In the genomic region with DNA sequence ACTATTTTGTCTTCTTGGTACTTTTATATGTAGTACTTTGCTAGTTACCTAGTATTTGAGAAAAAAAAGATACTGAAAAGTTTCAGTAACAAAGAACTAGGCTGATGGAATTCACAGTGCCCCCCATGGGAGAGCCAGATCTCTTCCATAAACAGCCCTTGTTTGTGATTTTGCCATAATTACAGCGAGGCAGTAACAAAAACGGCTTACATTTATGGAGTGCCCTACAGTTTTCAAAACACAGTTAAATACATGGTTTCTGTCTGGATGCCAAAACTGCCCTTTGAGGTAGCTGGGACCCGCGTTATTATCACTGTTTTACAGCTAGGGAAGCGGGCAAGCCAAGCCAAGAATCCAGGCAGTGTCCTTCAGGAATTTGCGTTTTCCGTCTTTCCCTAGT, we compare ENCODE assay signal across 8 mouse cellular contexts. TPM values are rescaled to one million over a fixed set of nuclear protein-coding genes. Genes with fewer than 3 reads are reported as not detected.
DNase-seq lines count a peak whose midpoint lies in the region; ATAC-seq and TF ChIP-seq lines count a peak whose summit lies in the region.

No protein-coding gene starts in this region.

- peak overlapping the region; percentile 59; the same call in 1 of the 2 replicates for H3K4me2 ChIP-seq in CH12.LX (ENCODE audit: insufficient read depth, low read depth, poor library complexity, severe bottlenecking)
- peak overlapping the region; percentile 54 for H3K4me2 ChIP-seq in forebrain, embryonic 14.5 days (ENCODE audit: low read length)

- TF ChIP-seq RAD21 in CH12.LX (IDR thresholded peaks at IDR 0.05; ENCODE audit: low read depth, low read length) = no peak

- 0 out of 2 replicates have a peak overlapping the region, but pooled peaks have one; percentile 54 for H3K9ac ChIP-seq in CH12.LX (ENCODE audit: insufficient read depth, low read depth)
- peak overlapping the region; percentile 93; the same call in 1 of the 2 replicates for H3K9ac ChIP-seq in forebrain, embryonic 14.5 days (ENCODE audit: low read length)

- dilution Hi-C loops in CH12.LX (cut with MboI; ENCODE audit: extremely low pct_ligation_motif_present, extremely low pct_unique_long_range_greater_than_20kb, low sequenced_read_pairs) = no loop called here

- H3K9me3 ChIP-seq in CH12.LX (replicated peaks; ENCODE audit: low read length) = no peaks in the 10 kb centered on the region
- H3K9me3 ChIP-seq in forebrain, embryonic 14.5 days (replicated peaks; ENCODE audit: control insufficient read depth, low read length) = no peaks in the 10 kb centered on the region

- no peaks in the 10 kb centered on the region for H3K36me3 ChIP-seq in CH12.LX (replicated peaks in 1 of 2; ENCODE audit: control insufficient read depth in 1 of 2, insufficient read depth in 1 of 2, low read length in 1 of 2)
- no peaks in the 10 kb centered on the region for H3K36me3 ChIP-seq in forebrain, embryonic 14.5 days (ENCODE audit: control insufficient read depth, insufficient read depth, low read length)

- H3K4me1 ChIP-seq in CH12.LX (ENCODE audit: control insufficient read depth in 1 of 2, insufficient read depth in 2 of 2) = peaks cover 5 to 14% of the 10 kb centered on the region in 2 experiments
- peaks cover 16% of the 10 kb centered on the region for H3K4me1 ChIP-seq in forebrain, embryonic 14.5 days (ENCODE audit: control insufficient read depth, insufficient read depth, low read length)

- H3K4me3 ChIP-seq in CH12.LX (replicated peaks in 1 of 3; ENCODE audit: low read depth in 2 of 3, low read length in 2 of 3, poor library complexity in 1 of 3) = peak overlapping the region in 1 of 3 experiments; percentile 89
- H3K4me3 ChIP-seq in forebrain, embryonic 14.5 days (ENCODE audit: low read depth, low read length) = peak overlapping the region; percentile 93

- ATAC-seq in forebrain, embryonic 14.5 days = peak; percentile 9; the same call in 1 of the 2 replicates

- TF ChIP-seq POLR2A in CH12.LX (IDR thresholded peaks at IDR 0.05; ENCODE audit: low read depth, low read length) = no peak

- peak; percentile 16 for DNase-seq in adrenal gland, postnatal 10 days
- DNase-seq in adrenal gland, postnatal 4 days (ENCODE audit: low spot score in 2 of 2) = no peak
- no peak for DNase-seq in CH12.LX (ENCODE audit: extremely low read depth)
- peak; percentile 58 for DNase-seq in forebrain, embryonic 14.5 days (ENCODE audit: low spot score)
- peak; percentile 32 for DNase-seq in kidney, adult 9 months
- DNase-seq in mesoderm, embryonic 11.5 days (ENCODE audit: low read depth, low spot score) = peak; percentile 7
- no peak for DNase-seq in urinary bladder, postnatal 36 days (ENCODE audit: low spot score in 2 of 2)
- DNase-seq in cerebellum, postnatal 4 days (ENCODE audit: low spot score in 2 of 2) = no peak

- no peak overlapping the region for H3K27ac ChIP-seq in CH12.LX (ENCODE audit: insufficient read depth, low read depth)
- H3K27ac ChIP-seq in forebrain, embryonic 14.5 days (ENCODE audit: low read depth, low read length) = peak overlapping the region; percentile 72

- no peak for TF ChIP-seq EP300 in CH12.LX (IDR thresholded peaks at IDR 0.05; ENCODE audit: low read length)

- no peak for TF ChIP-seq CTCF in CH12.LX (conservative IDR thresholded peaks at IDR 0.05 in 1 of 2, IDR thresholded peaks at IDR 0.05 in 1 of 2; ENCODE audit: low read depth in 2 of 2, low read length in 2 of 2)

- in situ Hi-C loops in CH12.LX (cut with MboI; ENCODE audit: low pct_ligation_motif_present, low pct_unique_long_range_greater_than_20kb, low sequenced_read_pairs) = loop anchor here (25.0 kb wide), 1 partner anchor 183 kb away; no protein-coding TSS in a partner anchor

- peaks cover 8% of the 10 kb centered on the region for H3K27me3 ChIP-seq in CH12.LX (replicated peaks)
- no peaks in the 10 kb centered on the region for H3K27me3 ChIP-seq in forebrain, embryonic 14.5 days (replicated peaks; ENCODE audit: control insufficient read depth, insufficient read depth, low read length)

- peaks cover 25% of the 10 kb centered on the region for H3K79me2 ChIP-seq in CH12.LX (replicated peaks; ENCODE audit: control insufficient read depth, extremely low read depth, insufficient read depth, poor library complexity, severe bottlenecking)

- 30% methylated on average over 7 of the region's 7 CpGs for WGBS in forebrain, embryonic 14.5 days

TF ChIP-seq in CH12.LX, 34 proteins besides CTCF, POLR2A, EP300 and RAD21:
- TF ChIP-seq USF2 (conservative IDR thresholded peaks at IDR 0.05; ENCODE audit: low read depth, low read length) = no peak
- TF ChIP-seq E2F4 (IDR thresholded peaks at IDR 0.05; ENCODE audit: insufficient replicate concordance, low read depth, low read length) = no peak
- TF ChIP-seq NELFE (IDR thresholded peaks at IDR 0.05; ENCODE audit: low read depth, low read length) = no peak
- TF ChIP-seq KAT2A (IDR thresholded peaks at IDR 0.05; ENCODE audit: insufficient replicate concordance, low read length) = no peak
- TF ChIP-seq ZKSCAN1 (IDR thresholded peaks at IDR 0.05; ENCODE audit: borderline replicate concordance, low read depth, low read length) = no peak
- no peak for TF ChIP-seq BHLHE40 (IDR thresholded peaks at IDR 0.05; ENCODE audit: low read depth, low read length)
- no peak for TF ChIP-seq UBTF (IDR thresholded peaks at IDR 0.05; ENCODE audit: low read depth, low read length)
- TF ChIP-seq CHD2 (IDR thresholded peaks at IDR 0.05; ENCODE audit: low read length) = no peak
- no peak for TF ChIP-seq MAX (IDR thresholded peaks at IDR 0.05; ENCODE audit: low read length)
- TF ChIP-seq POLR2AphosphoS2 (IDR thresholded peaks at IDR 0.05; ENCODE audit: low read depth, low read length) = no peak
- no peak for TF ChIP-seq ZNF384 (IDR thresholded peaks at IDR 0.05; ENCODE audit: low read depth, low read length)
- no peak for TF ChIP-seq IRF4 (IDR thresholded peaks at IDR 0.05; ENCODE audit: low read depth, low read length)
- TF ChIP-seq ZMIZ1 (IDR thresholded peaks at IDR 0.05; ENCODE audit: low read depth, low read length) = no peak
- TF ChIP-seq JUN (IDR thresholded peaks at IDR 0.05; ENCODE audit: insufficient read depth, low read depth, low read length) = no peak
- TF ChIP-seq NRF1 (IDR thresholded peaks at IDR 0.05; ENCODE audit: low read depth, low read length) = no peak
- no peak for TF ChIP-seq ETS1 (conservative IDR thresholded peaks at IDR 0.05; ENCODE audit: low read depth, low read length)
- TF ChIP-seq MEF2A (IDR thresholded peaks at IDR 0.05; ENCODE audit: borderline replicate concordance, low read depth, low read length) = no peak
- TF ChIP-seq MYC (IDR thresholded peaks at IDR 0.05; ENCODE audit: low read depth, low read length) = no peak
- no peak for TF ChIP-seq SMC3 (IDR thresholded peaks at IDR 0.05; ENCODE audit: low read depth, low read length)

RNA-seq across cellular contexts. Expression of gene Btbd7, which starts 0.6 kb away (rescaled TPM):
- total RNA-seq in adrenal gland, postnatal 10 days (2021) = 10 to 100 TPM; 37.9 to 43.9 TPM
- total RNA-seq in adrenal gland, postnatal 4 days (2021) = 10 to 100 TPM; 52.5 to 54.0 TPM
- total RNA-seq in CH12.LX (2012; rRNA removed) (3.6 and 4.2 TPM in 2 replicates), CH12.LX (2014; rRNA removed) (7.2 and 7.4 TPM in 2 replicates)
- polyA plus RNA-seq in CH12.LX (2012; ENCODE audit: insufficient read length, low read depth) = 4.1 and 5.1 TPM in 2 replicates
- polyA plus RNA-seq in forebrain, embryonic 14.5 days (2014; fragmentation: Nextera tagmentation; extraction: Ambion mirVana) = 15.6 and 17.2 TPM in 2 replicates

RNA-seq across cellular contexts. Expression of gene Cox8c, which starts 20.2 kb away (rescaled TPM):
- not detected for total RNA-seq in adrenal gland, postnatal 10 days (2021)
- total RNA-seq in adrenal gland, postnatal 4 days (2021) = not detected
- total RNA-seq in CH12.LX (2012; rRNA removed) (not detected in 2 replicates), CH12.LX (2014; rRNA removed) (not detected in 2 replicates)
- not detected in 2 replicates for polyA plus RNA-seq in CH12.LX (2012; ENCODE audit: insufficient read length, low read depth)
- polyA plus RNA-seq in forebrain, embryonic 14.5 days (2014; fragmentation: Nextera tagmentation; extraction: Ambion mirVana) = not detected in 2 replicates

Comparison
In these comparisons a context has a peak if more than half of its experiments do, and no peak if none do; other contexts are left out.
1. DNase-seq: peak in adrenal gland, postnatal 10 days (single experiment), forebrain, embryonic 14.5 days (single experiment), kidney, adult 9 months (single experiment) and mesoderm, embryonic 11.5 days (single experiment); none in adrenal gland, postnatal 4 days (0 of 2), CH12.LX (single experiment), urinary bladder, postnatal 36 days (0 of 2) and cerebellum, postnatal 4 days (0 of 2).
2. RNA of gene Btbd7, which starts 0.6 kb away (total RNA-seq): 52.5 to 54.0 TPM in adrenal gland, postnatal 4 days and 37.9 to 43.9 TPM in adrenal gland, postnatal 10 days; 3.6 to 7.4 TPM in CH12.LX; every median in the first group is over 4 times any median in the second.